Mouse (Mus musculus) heart, postnatal 25 days (tissue): ENCODE measurements at regions not wholly inside any gene's neighbourhood (a gene's known extent, or its start where the extent isn't known, plus 50 kb on each side); places are given as distances from the start of the nearest gene placed in this dataset.

Experiments
- DNase-seq: peaks from one replicate; pipeline ENCODE4 v3.0.0; 2022; ENCODE audit warnings: low spot score
- intact Hi-C: fragments of 180-260 bp; cut with DNase I; formaldehyde crosslinking; loops from one replicate; pipeline ENCODE4 v1.15.1; 2025

DNA sequence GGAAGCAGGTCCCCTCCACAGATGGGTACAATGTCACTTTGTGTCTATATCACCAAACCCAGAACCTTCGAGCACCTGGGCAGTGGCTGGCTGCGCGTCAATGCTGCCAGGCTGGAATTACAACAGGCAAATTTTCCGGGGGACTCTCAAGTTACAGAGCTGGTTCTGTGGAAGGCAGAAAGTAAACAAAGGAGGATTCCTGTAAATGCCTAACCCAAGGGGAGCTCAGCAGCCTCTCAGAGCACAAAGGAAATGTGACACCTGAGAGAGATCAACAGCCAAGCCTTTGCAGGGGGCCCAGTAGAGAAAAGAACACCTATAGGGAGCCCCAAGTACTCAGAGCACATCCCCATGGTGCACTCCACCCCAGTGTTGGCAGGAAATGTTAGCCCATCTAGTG is 70.7 kb downstream of the Setd4 start:
- no peak for DNase-seq

GRCm38 (mm10) chr16:93531937-93532336 is 71.9 kb downstream of the Setd4 start:
- intact Hi-C loops = no loop called here
- DNase-seq = no peak

More for the DNA sequence above, 70.7 kb downstream of the Setd4 start:
- intact Hi-C loops = no loop called here

DNA sequence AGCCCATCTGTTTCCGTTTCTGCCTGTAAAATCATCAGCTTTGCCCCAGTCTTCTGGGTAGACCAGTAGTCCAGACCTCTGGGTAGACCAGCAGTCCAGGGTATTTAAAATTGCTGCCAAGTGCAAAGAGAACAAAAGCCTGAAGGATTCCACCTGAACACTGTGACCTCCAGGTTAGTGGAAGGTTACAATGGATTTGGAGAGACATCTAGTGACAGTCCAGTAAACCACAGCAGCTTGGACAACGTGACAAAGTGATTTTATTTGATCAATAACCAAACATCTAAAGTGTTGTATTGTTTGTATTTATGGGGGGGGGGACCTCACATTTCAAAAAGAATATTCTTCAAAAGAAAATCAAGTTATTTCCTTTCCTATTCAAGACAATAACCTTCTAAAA is 81.4 kb downstream of the Setd4 start:
- DNase-seq = no peak
- intact Hi-C loops = no loop called here

DNA sequence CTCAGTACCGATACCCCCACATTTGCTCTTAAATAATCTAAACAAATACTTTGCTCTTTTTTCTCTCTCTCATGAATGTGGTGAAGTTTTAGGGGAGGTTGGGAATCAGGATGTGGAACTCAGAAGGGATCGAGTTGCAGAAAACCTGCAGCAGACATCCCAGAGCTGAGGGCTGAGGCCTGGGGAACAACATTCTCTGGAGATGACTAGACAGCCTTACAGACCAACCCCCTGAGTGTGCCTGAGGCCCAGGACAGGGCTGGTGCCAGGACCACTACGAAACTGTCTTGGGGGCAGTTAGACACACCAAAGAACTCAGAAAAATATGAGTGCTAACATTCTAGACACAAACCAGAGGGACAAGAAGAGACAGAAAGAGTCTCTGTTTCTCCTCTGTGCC is 83.4 kb downstream of the Setd4 start:
- intact Hi-C loops = no loop called here
- no peak for DNase-seq

DNA sequence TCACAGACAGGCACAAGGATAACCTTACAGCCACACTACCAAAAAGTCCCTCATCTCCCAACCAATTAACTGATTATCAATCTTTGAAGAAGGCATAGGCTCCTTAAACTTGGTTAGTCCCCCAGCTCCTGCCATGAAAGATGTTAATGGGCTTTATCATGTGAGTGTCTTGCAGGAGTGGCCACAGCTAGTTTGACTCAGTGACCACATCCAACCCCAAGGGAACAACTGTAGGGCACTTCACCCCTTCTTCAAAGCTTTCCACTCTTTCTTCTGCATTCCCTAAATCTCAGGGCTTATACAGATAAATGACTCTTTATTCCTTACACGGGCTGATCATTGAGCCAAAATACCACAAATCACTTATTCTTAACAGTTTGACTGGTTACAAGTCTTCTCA is 85.2 kb downstream of the Setd4 start:
- intact Hi-C loops = no loop called here
- no peak for DNase-seq

- intact Hi-C loops = no loop called here
- no peak for DNase-seq
Observed at GRCm38 (mm10) chr16:93516793-93517192, 87.1 kb downstream of the Setd4 start.

DNA sequence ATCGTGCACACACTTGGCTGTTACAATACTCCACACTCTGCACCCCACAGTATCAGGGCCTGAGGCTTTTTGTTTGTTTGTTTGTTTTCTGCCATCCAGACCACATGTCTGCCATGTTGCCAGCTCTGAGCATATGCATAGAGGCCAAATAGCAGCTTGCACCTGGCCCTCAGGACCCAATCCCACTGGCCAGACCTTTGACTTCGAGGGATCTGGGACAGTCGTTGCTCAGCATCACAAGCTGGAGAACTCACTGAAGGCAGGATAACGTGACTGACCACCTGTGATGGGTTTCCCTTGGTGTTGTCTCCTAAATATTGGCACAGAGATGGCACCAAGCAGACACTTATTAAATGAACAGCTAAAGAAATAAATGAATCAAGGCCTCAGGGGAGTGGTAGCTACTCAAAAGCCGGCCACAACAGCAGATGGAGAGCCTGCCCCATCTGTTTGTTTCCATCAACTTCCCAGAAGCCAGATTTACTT is 88.4 kb downstream of the Setd4 start:
- intact Hi-C loops = no loop called here
- no peak for DNase-seq

- intact Hi-C loops = no loop called here
- DNase-seq = no peak
Observed at GRCm38 (mm10) chr16:93513616-93514041, 90.2 kb downstream of the Setd4 start.

DNA sequence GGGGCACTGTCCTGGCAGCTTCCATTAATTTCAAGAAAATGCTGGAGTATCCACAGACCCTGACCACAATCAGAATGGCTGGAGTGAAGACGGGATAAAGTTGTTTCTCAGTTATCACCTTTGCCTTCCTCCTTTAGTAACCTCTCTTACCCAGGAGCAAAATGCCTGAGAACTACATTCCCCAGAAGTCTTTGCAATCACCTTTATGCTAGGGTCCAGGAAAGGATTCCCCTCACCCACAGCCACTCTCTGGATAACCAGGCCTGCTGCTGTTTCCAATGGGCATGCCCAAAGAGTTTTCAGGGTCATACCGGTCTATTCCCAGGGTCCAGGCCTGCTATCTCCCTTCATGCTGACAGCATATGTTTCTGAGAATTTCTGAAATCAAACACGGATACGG is 91.9 kb downstream of the Setd4 start:
- intact Hi-C loops = no loop called here
- DNase-seq = no peak

- intact Hi-C loops = no loop called here
- DNase-seq = no peak
Observed at GRCm38 (mm10) chr16:93511517-93511916, 92.3 kb downstream of the Setd4 start.

GRCm38 (mm10) chr16:93498800-93499199 is 105.1 kb downstream of the Setd4 start:
- DNase-seq = no peak

DNA sequence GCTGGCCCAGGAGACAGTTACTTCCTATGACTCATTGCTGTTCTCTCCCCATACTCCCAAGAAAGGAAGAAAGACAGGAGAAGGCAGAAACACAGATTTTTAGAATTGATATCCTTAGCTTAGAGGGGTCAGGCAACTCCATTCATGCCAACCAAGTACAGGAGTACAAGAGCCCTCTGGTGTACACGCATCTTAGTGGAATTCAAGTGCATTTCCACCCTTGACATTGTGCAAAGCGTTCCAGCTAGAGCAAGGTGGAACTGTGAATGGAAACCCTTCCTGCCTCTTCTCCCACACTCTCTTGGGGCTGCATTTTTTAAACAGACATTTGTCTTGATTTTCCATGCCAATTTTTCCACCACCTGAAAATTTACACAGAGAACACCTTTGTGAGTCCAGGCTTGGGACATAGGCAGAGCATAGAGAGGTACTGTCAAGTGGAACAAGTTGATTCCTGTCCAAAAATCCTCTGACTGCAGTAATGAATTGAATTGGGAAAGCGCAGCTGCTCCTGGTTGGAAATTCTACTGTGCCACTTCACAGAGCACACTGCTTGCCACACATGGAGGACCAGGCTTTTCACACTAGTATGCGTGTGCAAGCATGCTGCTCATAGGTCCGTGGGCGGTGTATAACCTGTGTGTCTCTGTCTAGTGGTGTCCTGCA is 110.4 kb downstream of the Setd4 start:
- intact Hi-C loops = no loop called here
- no peak for DNase-seq

More at GRCm38 (mm10) chr16:93498800-93499199, 105.1 kb downstream of the Setd4 start:
- intact Hi-C loops = no loop called here

DNA sequence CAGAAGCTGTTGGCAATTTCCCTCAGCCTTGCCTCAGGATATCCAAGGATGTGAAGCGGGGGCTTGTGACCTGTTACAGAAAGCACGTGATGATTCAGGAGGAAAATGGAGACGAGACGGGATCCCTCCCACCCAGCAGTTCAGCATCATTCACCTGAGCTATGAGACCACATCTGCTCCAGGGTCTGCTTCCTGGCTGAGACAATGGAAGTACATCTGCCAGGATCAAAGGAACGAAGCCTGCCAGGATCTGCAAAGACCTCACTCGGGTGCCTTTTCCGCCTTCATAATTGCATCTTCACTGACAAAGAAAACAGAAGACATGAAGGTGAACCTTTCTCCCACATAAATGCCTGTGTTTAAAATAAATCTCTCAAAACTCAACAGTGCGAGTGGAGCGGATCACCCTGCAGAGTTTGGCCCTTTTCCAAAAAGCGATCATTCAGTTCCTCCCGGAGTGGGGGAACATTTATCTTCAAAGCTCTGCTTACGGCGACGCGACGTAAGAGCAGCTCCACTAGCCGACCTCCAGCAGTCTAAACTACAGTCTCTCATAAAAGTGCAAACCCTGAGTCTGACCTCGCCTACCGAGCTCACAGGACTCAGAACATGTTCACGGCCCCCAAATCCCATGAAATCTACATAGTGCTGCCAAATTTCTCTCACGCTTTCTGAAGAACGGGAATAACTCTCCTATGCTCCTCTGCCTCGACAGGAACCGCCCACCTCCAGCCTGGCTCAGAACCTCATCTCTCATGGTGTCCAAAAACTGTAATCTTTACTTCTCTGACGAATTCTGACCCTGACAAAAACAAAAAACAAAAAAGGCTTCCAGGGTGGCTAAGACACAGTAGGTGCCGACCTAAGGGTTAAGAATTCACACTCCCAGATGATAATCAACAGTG is 117.0 kb downstream of the Setd4 start:
- intact Hi-C loops = no loop called here
- DNase-seq = no peak

DNA sequence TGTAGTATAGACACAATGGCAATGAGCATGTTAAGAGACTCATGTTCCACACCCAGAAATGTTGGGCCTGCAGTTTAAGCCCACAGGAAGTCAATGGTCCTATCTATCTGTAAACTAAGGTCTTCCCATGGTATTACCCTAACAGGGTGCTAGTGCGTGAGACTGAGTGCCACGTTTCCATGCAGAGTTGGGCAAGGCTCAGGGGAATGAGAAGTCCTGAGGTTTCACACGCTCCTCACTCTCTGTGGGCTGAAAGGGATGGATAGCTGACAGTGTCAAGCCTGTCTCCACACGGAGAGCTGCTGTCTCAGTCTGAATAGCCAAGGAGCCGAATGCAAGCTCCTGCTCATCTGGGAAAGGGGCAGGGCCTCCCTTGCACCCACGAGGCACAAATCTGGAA is 133.9 kb downstream of the Setd4 start:
- no peak for DNase-seq
- intact Hi-C loops = no loop called here

DNA sequence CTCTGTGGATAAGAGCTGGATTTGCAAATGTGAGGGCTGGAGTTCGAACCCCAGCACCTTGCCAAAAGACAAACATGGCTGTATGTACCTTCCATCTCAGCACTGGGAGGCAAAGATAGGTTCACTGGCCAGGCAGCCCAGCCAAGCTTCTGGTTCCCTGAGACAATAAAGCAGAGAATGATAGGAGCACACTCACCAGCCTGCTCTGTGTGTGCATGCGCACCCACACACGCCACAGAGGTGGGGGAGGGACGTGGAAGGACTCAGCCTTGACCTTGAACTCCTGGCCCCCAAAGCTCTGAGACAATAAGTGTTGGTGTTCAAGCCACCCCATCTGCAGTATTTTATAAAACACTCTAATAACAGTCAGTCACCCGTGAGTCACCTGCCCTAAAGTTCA is 138.1 kb downstream of the Setd4 start:
- no peak for DNase-seq
- intact Hi-C loops = no loop called here

DNA sequence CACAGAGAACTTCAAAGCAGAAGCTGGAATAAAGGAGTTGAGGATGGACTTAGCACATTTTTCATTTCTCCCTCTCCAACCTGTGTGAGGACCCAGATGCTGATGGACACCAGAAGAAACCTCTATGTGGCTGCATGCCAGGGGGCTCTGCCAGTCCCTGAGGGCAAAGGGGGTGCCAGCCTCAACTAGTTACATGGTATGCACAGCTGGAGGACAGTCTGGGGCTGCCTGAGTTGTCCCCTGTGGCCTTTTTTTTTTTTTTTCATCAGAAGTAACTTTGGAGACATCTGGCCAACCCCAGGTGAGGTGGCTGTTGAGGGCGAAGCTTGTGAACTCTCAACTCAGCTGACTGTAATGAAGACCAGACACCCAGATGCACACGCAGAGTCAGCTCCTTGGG is 139.0 kb downstream of the Setd4 start:
- intact Hi-C loops = no loop called here
- no peak for DNase-seq

GRCm38 (mm10) chr16:93463405-93463804 is 140.5 kb downstream of the Setd4 start:
- intact Hi-C loops = no loop called here

DNA sequence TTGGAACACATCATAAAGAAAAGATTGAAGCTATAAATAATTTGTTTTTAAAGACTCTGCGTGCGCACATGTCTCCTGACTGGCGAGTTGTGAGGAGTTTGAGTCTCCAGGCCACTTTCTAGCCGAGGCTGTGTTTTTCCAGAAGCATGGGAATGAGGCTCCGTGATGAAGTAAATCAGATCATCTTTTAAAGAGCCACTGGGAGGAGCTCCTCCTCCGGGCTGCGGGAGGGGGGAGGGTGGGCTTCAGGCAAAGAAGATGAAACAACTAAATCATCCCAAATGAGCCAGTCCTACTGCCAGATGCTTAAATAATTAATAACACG is 141.6 kb downstream of the Setd4 start:
- intact Hi-C loops = no loop called here
- no peak for DNase-seq

More at GRCm38 (mm10) chr16:93463405-93463804, 140.5 kb downstream of the Setd4 start:
- no peak for DNase-seq

- DNase-seq = no peak
Observed at GRCm38 (mm10) chr16:93461406-93462285, 142.2 kb downstream of the Setd4 start.

DNA sequence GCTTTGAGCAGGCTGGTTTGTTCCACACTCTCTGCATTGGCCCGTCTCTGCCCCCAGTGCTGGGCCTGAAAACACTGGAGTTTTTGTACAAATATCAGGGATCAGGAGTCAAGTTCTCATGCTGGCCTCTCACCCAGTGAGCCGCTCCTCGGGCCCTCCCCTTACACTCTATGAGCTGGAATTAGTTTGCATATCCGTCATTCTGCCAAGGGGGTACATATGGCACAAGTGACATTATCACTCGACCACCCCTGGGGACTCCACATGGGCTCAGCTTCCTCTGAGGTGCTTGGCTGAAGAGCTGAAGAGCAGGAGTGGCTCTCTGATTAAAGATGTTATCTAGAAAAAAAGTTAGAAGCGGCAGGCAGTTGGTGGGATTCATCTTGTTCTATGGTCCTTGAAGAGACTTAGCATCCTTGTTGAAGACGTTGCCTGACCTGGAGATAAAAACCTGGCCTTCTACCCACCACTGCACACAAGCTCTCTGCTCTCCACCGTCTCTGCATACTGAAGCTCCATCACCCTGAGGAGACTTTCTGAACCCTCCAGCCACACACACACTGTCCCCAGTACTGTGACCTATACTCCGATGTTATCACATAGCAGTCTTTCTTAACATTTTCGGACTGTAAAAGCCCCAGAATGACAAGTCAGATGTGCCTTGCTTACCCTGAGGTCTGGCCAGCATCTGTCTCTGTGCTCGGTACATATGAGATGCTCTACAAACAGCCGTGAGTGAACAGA is 144.2 kb downstream of the Setd4 start:
- DNase-seq = no peak
- intact Hi-C loops = loop anchor here (10.0 kb wide), 2 partner anchors 315 to 635 kb away; partner anchors contain the start of gene Runx1

More at GRCm38 (mm10) chr16:93461406-93462285, 142.2 kb downstream of the Setd4 start:
- intact Hi-C loops = no loop called here
